Mouse (Mus musculus): ENCODE data around the gene Fam189a2.

DNA sequence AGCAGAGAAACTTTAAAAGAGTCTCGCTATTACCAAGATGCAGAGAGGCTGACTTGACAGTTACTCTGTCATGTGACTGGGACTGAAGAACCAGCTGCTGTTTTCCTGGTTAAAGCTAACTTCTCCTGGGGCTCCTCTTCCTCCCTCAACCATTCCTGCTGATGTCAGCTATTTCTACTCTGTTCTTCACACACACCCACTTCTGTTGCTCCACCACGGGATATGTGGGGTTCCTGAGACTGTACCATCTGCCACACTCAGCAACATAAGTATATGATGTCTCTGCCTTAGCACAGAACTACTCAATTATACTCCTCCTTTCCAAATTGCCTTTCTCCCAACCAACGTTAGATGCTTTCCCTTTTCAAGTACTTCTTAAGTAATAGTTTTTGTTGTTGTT lies 50.2 kb downstream of the Fam189a2 start:
- TF ChIP-seq POLR2A (IDR thresholded peaks at IDR 0.05; ENCODE audit: low read depth, low read length) (no peak), CTCF (IDR thresholded peaks at IDR 0.05; ENCODE audit: extremely low read depth, insufficient read length, insufficient replicate concordance, low read depth, low read length) (no peak)
